Mouse (Mus musculus): ENCODE results near the gene Muc4. TPM values are rescaled to one million over a fixed set of nuclear protein-coding genes. Genes with fewer than 3 reads are reported as not detected.

The Muc4 gene
- polyA plus RNA-seq, 1 experiment from 2014 or later = 0.67 TPM

GRCm38 (mm10) chr16:32745852-32746251 lies 10.2 kb downstream of the Muc4 start:
- Histone ChIP-seq H3K4me2 (no peak overlapping the region), H3K4me3 (ENCODE audit: low read depth, low read length) (no peak overlapping the region), H3K36me3 (ENCODE audit: insufficient read depth) (no peaks in the 10 kb centered on the region), H3K4me1 (ENCODE audit: insufficient read depth) (no peaks in the 10 kb centered on the region), H3K9ac (no peak overlapping the region), H3K27me3 (ENCODE audit: insufficient read depth, low read length) (no peaks in the 10 kb centered on the region), H3K9me3 (ENCODE audit: low read depth, low read length) (no peaks in the 10 kb centered on the region), H3K27ac (ENCODE audit: low read depth) (peak overlapping the region; percentile 25; the same call in 1 of the 2 replicates)
- ATAC-seq (ENCODE audit: insufficient read depth) (peak; percentile 69; the same call in 1 of the 2 replicates), DNase-seq (peak; percentile 69)
- 48% methylated on average over 6 of the region's 6 CpGs for WGBS
- TF ChIP-seq CTCF (IDR thresholded peaks at IDR 0.05; ENCODE audit: low read depth) = no peak

- H3K4me2 ChIP-seq = no peak overlapping the region
- no peak for ATAC-seq (ENCODE audit: insufficient read depth)
- WGBS = 78% methylated on average over 5 of the region's 5 CpGs
Measured at GRCm38 (mm10) chr16:32750242-32751127, 14.8 kb downstream of the Muc4 start.

GRCm38 (mm10) chr16:32764550-32764949 lies 28.9 kb downstream of the Muc4 start:
- no peaks in the 10 kb centered on the region for H3K27me3 ChIP-seq (ENCODE audit: insufficient read depth, low read length)
- H3K4me1 ChIP-seq (ENCODE audit: insufficient read depth) = no peaks in the 10 kb centered on the region
- WGBS = 71% methylated on average over 2 of the region's 2 CpGs
- H3K36me3 ChIP-seq (ENCODE audit: insufficient read depth) = no peaks in the 10 kb centered on the region
- H3K9ac ChIP-seq = no peak overlapping the region
- no peak overlapping the region for H3K4me2 ChIP-seq
- H3K27ac ChIP-seq (ENCODE audit: low read depth) = no peak overlapping the region
- no peak for TF ChIP-seq CTCF (IDR thresholded peaks at IDR 0.05; ENCODE audit: low read depth)
- H3K9me3 ChIP-seq (ENCODE audit: low read depth, low read length) = no peaks in the 10 kb centered on the region
- no peak for DNase-seq
- ATAC-seq (ENCODE audit: insufficient read depth) = no peak
- no peak overlapping the region for H3K4me3 ChIP-seq (ENCODE audit: low read depth, low read length)

More at GRCm38 (mm10) chr16:32750242-32751127, 14.8 kb downstream of the Muc4 start:
- Histone ChIP-seq H3K4me1 (ENCODE audit: insufficient read depth) (no peaks in the 10 kb centered on the region), H3K4me3 (ENCODE audit: low read depth, low read length) (no peak overlapping the region), H3K9ac (no peak overlapping the region), H3K27ac (ENCODE audit: low read depth) (no peak overlapping the region), H3K36me3 (ENCODE audit: insufficient read depth) (no peaks in the 10 kb centered on the region), H3K9me3 (ENCODE audit: low read depth, low read length) (no peaks in the 10 kb centered on the region), H3K27me3 (ENCODE audit: insufficient read depth, low read length) (no peaks in the 10 kb centered on the region)
- no peak for TF ChIP-seq CTCF (IDR thresholded peaks at IDR 0.05; ENCODE audit: low read depth)
- no peak for DNase-seq

GRCm38 (mm10) chr16:32764961-32765360 lies 29.3 kb downstream of the Muc4 start:
- TF ChIP-seq CTCF (IDR thresholded peaks at IDR 0.05; ENCODE audit: low read depth) = no peak
- Histone ChIP-seq H3K4me3 (ENCODE audit: low read depth, low read length) (no peak overlapping the region), H3K9me3 (ENCODE audit: low read depth, low read length) (no peaks in the 10 kb centered on the region), H3K4me2 (no peak overlapping the region), H3K36me3 (ENCODE audit: insufficient read depth) (no peaks in the 10 kb centered on the region), H3K27ac (ENCODE audit: low read depth) (no peak overlapping the region), H3K9ac (no peak overlapping the region), H3K27me3 (ENCODE audit: insufficient read depth, low read length) (no peaks in the 10 kb centered on the region), H3K4me1 (ENCODE audit: insufficient read depth) (no peaks in the 10 kb centered on the region)
- DNase-seq (no peak), ATAC-seq (ENCODE audit: insufficient read depth) (no peak)
- WGBS = 60% methylated on average over 6 of the region's 6 CpGs

GRCm38 (mm10) chr16:32766904-32767303 lies 31.2 kb downstream of the Muc4 start:
- Histone ChIP-seq H3K4me1 (ENCODE audit: insufficient read depth) (no peaks in the 10 kb centered on the region), H3K36me3 (ENCODE audit: insufficient read depth) (no peaks in the 10 kb centered on the region), H3K9ac (no peak overlapping the region), H3K4me2 (no peak overlapping the region), H3K27ac (ENCODE audit: low read depth) (no peak overlapping the region), H3K27me3 (ENCODE audit: insufficient read depth, low read length) (no peaks in the 10 kb centered on the region), H3K4me3 (ENCODE audit: low read depth, low read length) (no peak overlapping the region), H3K9me3 (ENCODE audit: low read depth, low read length) (no peaks in the 10 kb centered on the region)
- ATAC-seq (ENCODE audit: insufficient read depth) (no peak), DNase-seq (no peak)
- no peak for TF ChIP-seq CTCF (IDR thresholded peaks at IDR 0.05; ENCODE audit: low read depth)
- WGBS = 88% methylated on average over 7 of the region's 7 CpGs

- no peak overlapping the region for H3K4me3 ChIP-seq (ENCODE audit: low read depth, low read length)
- ATAC-seq (ENCODE audit: insufficient read depth) = no peak
- H3K27ac ChIP-seq (ENCODE audit: low read depth) = no peak overlapping the region
- no peak overlapping the region for H3K4me2 ChIP-seq
- no peak overlapping the region for H3K9ac ChIP-seq
- DNase-seq = no peak
- no peaks in the 10 kb centered on the region for H3K27me3 ChIP-seq (ENCODE audit: insufficient read depth, low read length)
- 76% methylated on average over 10 of the region's 10 CpGs for WGBS
- no peaks in the 10 kb centered on the region for H3K4me1 ChIP-seq (ENCODE audit: insufficient read depth)
- no peaks in the 10 kb centered on the region for H3K36me3 ChIP-seq (ENCODE audit: insufficient read depth)
- H3K9me3 ChIP-seq (ENCODE audit: low read depth, low read length) = no peaks in the 10 kb centered on the region
- no peak for TF ChIP-seq CTCF (IDR thresholded peaks at IDR 0.05; ENCODE audit: low read depth)
Measured at GRCm38 (mm10) chr16:32776676-32777075, 41.0 kb downstream of the Muc4 start.

GRCm38 (mm10) chr16:32778956-32779355 lies 43.3 kb downstream of the Muc4 start:
- no peaks in the 10 kb centered on the region for H3K36me3 ChIP-seq (ENCODE audit: insufficient read depth)

More at GRCm38 (mm10) chr16:32778956-32779355, 43.3 kb downstream of the Muc4 start:
- Histone ChIP-seq H3K4me3 (ENCODE audit: low read depth, low read length) (no peak overlapping the region), H3K9me3 (ENCODE audit: low read depth, low read length) (no peaks in the 10 kb centered on the region), H3K27ac (ENCODE audit: low read depth) (no peak overlapping the region), H3K9ac (no peak overlapping the region), H3K27me3 (ENCODE audit: insufficient read depth, low read length) (no peaks in the 10 kb centered on the region), H3K4me1 (ENCODE audit: insufficient read depth) (no peaks in the 10 kb centered on the region), H3K4me2 (no peak overlapping the region)
- DNase-seq (no peak), ATAC-seq (ENCODE audit: insufficient read depth) (no peak)
- TF ChIP-seq CTCF (IDR thresholded peaks at IDR 0.05; ENCODE audit: low read depth) = no peak
- WGBS = 37% methylated on average over 8 of the region's 8 CpGs

All from lung, embryonic 14.5 days (tissue).